Mouse (Mus musculus): ENCODE data around the gene Gm27029. TPM values are rescaled to one million over a fixed set of nuclear protein-coding genes. Genes with fewer than 3 reads are reported as not detected.
A peak's percentile ranks its signal among the peaks of the same experiment; 100 is the strongest.
"Not testable (repeated sequence)": the region's sequence is repeated elsewhere in the genome, so short reads cannot be mapped to it uniquely, and the experiment has no call there.

Gm27029 gene
- polyA plus RNA-seq, 1 experiment from 2014 or later = 8.1 TPM

DNA sequence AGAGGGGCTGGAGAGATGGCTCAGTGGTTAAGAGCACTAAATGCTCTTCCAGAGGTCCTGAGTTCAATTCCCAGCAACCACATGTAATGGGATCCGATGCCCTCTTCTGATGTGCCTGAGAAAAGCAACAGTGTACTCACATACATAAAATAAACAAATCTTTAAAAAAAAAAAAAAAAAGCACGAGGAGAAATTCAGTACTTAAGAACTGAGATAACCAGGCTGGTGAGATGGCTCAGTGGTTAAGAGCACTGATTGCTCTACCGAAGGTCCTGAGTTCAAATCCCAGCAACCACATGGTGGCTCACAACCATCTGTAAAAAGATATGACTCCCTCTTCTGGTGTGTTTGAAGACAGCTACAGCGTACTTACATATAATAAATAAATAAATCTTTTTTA is 25.0 kb upstream of the Gm27029 start:
- not testable (repeated sequence) for H3K36me3 ChIP-seq (ENCODE audit: control insufficient read depth, insufficient read depth, low read length); ATAC-seq; H3K4me3 ChIP-seq (ENCODE audit: low read length); H3K4me2 ChIP-seq (ENCODE audit: low read length); H3K9me3 ChIP-seq (ENCODE audit: control insufficient read depth, low read length); H3K4me1 ChIP-seq (ENCODE audit: control insufficient read depth, insufficient read depth, low read depth, low read length); H3K9ac ChIP-seq (ENCODE audit: low read depth, low read length); H3K27ac ChIP-seq (ENCODE audit: low read depth, low read length); H3K27me3 ChIP-seq (replicated peaks; ENCODE audit: control insufficient read depth, insufficient read depth, low read length)
- 94% methylated on average over 4 of the region's 4 CpGs for WGBS

DNA sequence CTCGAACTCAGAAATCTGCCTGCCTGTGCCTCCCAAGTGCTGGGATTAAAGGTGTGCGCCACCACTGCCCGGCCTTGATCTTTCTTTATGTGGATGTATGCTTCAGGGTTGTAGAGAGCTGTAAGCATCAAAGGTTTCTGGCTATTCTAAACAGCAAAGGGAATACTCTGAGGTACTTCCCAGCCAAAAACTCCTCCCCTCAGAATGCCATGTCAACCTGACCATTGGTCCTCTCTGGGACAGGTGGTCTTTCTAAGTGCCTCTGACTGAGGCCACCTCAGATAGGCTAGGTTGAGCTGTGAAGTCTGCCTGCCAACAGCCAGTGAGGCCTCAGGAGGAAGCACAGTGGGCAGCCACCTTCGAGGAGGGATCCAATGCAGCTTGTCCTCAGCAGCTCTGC is 24.3 kb upstream of the Gm27029 start:
- no peak overlapping the region; the same call in 1 of the 2 replicates for H3K4me2 ChIP-seq (ENCODE audit: low read length)
- H3K4me3 ChIP-seq (ENCODE audit: low read length) = no peak overlapping the region; the same call in 1 of the 2 replicates
- ATAC-seq = no peak
- 86% methylated on average over 4 of the region's 4 CpGs for WGBS
- H3K9me3 ChIP-seq (ENCODE audit: control insufficient read depth, low read length) = no peaks in the 10 kb centered on the region
- H3K36me3 ChIP-seq (ENCODE audit: control insufficient read depth, insufficient read depth, low read length) = peaks cover 12% of the 10 kb centered on the region
- no peak overlapping the region for H3K27ac ChIP-seq (ENCODE audit: low read depth, low read length)
- no peaks in the 10 kb centered on the region for H3K27me3 ChIP-seq (replicated peaks; ENCODE audit: control insufficient read depth, insufficient read depth, low read length)
- H3K4me1 ChIP-seq (ENCODE audit: control insufficient read depth, insufficient read depth, low read depth, low read length) = peaks cover 3% of the 10 kb centered on the region; the same call in 1 of the 2 replicates
- no peak overlapping the region for H3K9ac ChIP-seq (ENCODE audit: low read depth, low read length)

DNA sequence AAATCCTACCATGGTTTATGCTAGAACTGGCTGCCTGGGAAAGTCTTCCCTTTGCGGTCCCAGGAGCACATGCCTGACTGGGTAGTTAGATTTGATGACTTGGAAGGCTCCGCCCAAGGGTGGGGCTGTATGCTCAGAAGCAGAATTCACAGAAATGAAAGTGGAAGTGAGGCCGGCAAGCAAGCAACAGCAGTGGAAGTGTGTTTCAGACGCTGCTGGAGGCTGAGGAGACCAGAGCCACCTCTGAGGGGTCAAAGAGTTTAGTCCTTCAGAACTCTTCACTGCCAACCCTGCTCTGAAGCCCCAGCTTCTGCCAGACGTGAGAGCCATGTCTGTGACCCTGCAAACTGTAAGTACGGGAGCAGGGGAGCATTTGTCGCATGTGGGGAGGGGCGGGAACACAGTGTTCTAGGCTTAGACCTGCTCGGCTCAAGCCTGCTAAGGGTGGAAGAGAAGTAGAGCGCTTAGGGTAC is 23.7 kb upstream of the Gm27029 start, which contains the start of gene Ifi35:
Gene Ifi35 (plus strand): TSS at position 134 of the 473 bp plus-strand sequence.
- Histone ChIP-seq H3K4me3 (ENCODE audit: low read length) (peak within 1 kb of the TSS; percentile 24), H3K9me3 (ENCODE audit: control insufficient read depth, low read length) (no peaks in the 10 kb centered on the region), H3K9ac (ENCODE audit: low read depth, low read length) (peak within 1 kb of the TSS; percentile 27; the same call in 1 of the 2 replicates), H3K27me3 (replicated peaks; ENCODE audit: control insufficient read depth, insufficient read depth, low read length) (no peaks in the 10 kb centered on the region), H3K4me1 (ENCODE audit: control insufficient read depth, insufficient read depth, low read depth, low read length) (peaks cover 9% of the 10 kb centered on the region), H3K4me2 (ENCODE audit: low read length) (peak within 1 kb of the TSS; percentile 34), H3K27ac (ENCODE audit: low read depth, low read length) (no peak within 1 kb of the TSS), H3K36me3 (ENCODE audit: control insufficient read depth, insufficient read depth, low read length) (peaks cover 16% of the 10 kb centered on the region)
- WGBS = 34% methylated on average over 10 of the region's 10 CpGs
- ATAC-seq = no peak

DNA sequence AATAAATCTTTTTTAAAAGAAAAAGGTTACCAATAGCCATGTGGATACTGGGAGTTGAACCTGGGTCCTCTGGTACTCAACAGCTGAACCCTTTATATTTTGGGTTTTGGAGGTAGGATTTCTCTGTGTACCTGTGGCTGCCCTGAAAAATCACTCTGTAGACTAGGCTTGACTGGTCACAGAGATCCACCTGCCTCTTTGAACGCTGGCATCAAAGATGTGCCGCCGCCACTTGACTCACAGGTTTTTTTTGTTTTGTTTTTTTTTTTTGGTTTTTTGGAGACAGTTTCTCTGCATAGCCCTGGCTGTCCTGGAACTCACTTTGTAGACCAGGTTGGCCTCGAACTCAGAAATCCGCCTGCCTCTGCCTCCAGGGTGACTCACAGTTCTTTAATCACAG is 23.2 kb upstream of the Gm27029 start:
- no peaks in the 10 kb centered on the region for H3K27me3 ChIP-seq (replicated peaks; ENCODE audit: control insufficient read depth, insufficient read depth, low read length)
- no peaks in the 10 kb centered on the region for H3K9me3 ChIP-seq (ENCODE audit: control insufficient read depth, low read length)
- peaks cover 13% of the 10 kb centered on the region for H3K4me1 ChIP-seq (ENCODE audit: control insufficient read depth, insufficient read depth, low read depth, low read length)
- H3K27ac ChIP-seq (ENCODE audit: low read depth, low read length) = no peak overlapping the region
- no peak overlapping the region for H3K4me2 ChIP-seq (ENCODE audit: low read length)
- no peak overlapping the region for H3K9ac ChIP-seq (ENCODE audit: low read depth, low read length)
- H3K36me3 ChIP-seq (ENCODE audit: control insufficient read depth, insufficient read depth, low read length) = peaks cover 16% of the 10 kb centered on the region
- no peak overlapping the region for H3K4me3 ChIP-seq (ENCODE audit: low read length)
- WGBS = 86% methylated on average over 5 of the region's 5 CpGs
- ATAC-seq = no peak

DNA sequence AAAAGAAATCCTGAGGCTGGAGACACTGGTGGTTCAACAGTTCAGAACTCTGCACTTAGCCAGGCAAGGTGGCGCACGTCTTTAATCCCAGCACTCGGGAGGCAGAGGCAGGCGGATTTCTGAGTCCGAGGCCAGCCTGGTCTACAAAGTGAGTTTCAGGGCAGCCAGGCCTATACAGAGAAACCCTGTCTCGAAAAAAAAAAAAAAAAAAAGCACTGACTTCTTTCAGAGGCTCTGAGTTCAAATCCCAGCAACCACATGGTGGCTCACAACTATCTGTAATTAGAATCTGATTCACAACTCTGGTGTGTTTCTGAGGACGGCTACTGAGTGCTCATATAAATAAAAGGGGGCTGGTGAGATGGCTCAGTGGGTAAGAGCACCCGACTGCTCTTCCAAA is 22.3 kb upstream of the Gm27029 start:
- H3K27me3 ChIP-seq (replicated peaks; ENCODE audit: control insufficient read depth, insufficient read depth, low read length); H3K4me2 ChIP-seq (ENCODE audit: low read length); ATAC-seq; H3K4me3 ChIP-seq (ENCODE audit: low read length); H3K27ac ChIP-seq (ENCODE audit: low read depth, low read length); H3K9ac ChIP-seq (ENCODE audit: low read depth, low read length); H3K9me3 ChIP-seq (ENCODE audit: control insufficient read depth, low read length): not testable (repeated sequence)
- Histone ChIP-seq H3K36me3 (ENCODE audit: control insufficient read depth, insufficient read depth, low read length) (peaks cover 16% of the 10 kb centered on the region), H3K4me1 (ENCODE audit: control insufficient read depth, insufficient read depth, low read depth, low read length) (peaks cover 13% of the 10 kb centered on the region)
- WGBS = 94% methylated on average over 8 of the region's 8 CpGs

DNA sequence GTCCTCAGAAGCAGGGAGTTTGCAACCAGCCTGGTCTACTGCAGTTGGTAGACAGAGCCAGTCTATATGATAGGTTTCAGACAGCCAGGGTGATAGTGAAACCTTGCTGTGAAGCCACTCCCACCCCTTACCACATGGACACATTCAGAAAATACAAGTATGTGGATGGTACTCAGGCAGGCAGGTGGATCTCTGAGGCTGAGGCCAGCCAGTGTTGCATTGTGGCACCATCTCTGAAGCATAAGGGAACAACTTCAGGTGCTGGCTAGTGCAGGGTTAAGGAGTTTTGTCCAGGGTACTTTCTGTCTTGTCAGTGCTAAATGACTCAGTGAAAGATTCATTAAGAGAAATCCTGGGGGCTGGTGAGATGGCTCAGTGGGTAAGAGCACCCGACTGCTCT is 21.7 kb upstream of the Gm27029 start:
- Histone ChIP-seq H3K4me3 (ENCODE audit: low read length) (no peak overlapping the region), H3K9me3 (ENCODE audit: control insufficient read depth, low read length) (no peaks in the 10 kb centered on the region), H3K36me3 (ENCODE audit: control insufficient read depth, insufficient read depth, low read length) (peaks cover 16% of the 10 kb centered on the region), H3K4me2 (ENCODE audit: low read length) (no peak overlapping the region), H3K27me3 (replicated peaks; ENCODE audit: control insufficient read depth, insufficient read depth, low read length) (no peaks in the 10 kb centered on the region), H3K27ac (ENCODE audit: low read depth, low read length) (no peak overlapping the region), H3K9ac (ENCODE audit: low read depth, low read length) (no peak overlapping the region), H3K4me1 (ENCODE audit: control insufficient read depth, insufficient read depth, low read depth, low read length) (peaks cover 13% of the 10 kb centered on the region)
- ATAC-seq = no peak
- WGBS = 67% methylated on average over 1 of the region's 1 CpGs

DNA sequence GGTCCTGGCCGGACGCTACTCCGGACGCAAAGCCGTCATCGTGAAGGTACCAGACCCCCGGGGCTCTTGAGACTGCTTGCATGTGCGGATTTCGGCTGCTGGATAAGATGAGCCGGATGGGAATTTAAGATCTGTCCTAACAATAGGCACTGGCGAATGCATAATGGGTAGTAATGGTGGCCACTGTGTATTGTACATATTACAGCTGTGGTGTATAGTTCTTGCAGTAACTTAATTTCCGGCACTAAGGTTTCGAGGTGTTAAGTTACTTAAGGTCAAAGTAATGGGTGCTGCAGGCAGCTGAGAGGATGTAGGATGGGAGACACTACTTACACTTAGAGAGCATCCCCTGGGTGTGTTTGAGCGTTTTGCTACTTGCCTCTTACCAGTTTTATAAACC is 18.2 kb upstream of the Gm27029 start:
- peak overlapping the region; percentile 77 for H3K4me3 ChIP-seq (ENCODE audit: low read length)
- H3K27ac ChIP-seq (ENCODE audit: low read depth, low read length) = peak overlapping the region; percentile 91
- H3K9ac ChIP-seq (ENCODE audit: low read depth, low read length) = peak overlapping the region; percentile 91
- under 1% methylated on average over 14 of the region's 14 CpGs for WGBS
- peaks cover 13% of the 10 kb centered on the region for H3K4me1 ChIP-seq (ENCODE audit: control insufficient read depth, insufficient read depth, low read depth, low read length)
- ATAC-seq = no peak; the same call in 1 of the 2 replicates
- H3K27me3 ChIP-seq (replicated peaks; ENCODE audit: control insufficient read depth, insufficient read depth, low read length) = no peaks in the 10 kb centered on the region
- H3K36me3 ChIP-seq (ENCODE audit: control insufficient read depth, insufficient read depth, low read length) = peaks cover 16% of the 10 kb centered on the region
- H3K4me2 ChIP-seq (ENCODE audit: low read length) = peak overlapping the region; percentile 94
- H3K9me3 ChIP-seq (ENCODE audit: control insufficient read depth, low read length) = no peaks in the 10 kb centered on the region

DNA sequence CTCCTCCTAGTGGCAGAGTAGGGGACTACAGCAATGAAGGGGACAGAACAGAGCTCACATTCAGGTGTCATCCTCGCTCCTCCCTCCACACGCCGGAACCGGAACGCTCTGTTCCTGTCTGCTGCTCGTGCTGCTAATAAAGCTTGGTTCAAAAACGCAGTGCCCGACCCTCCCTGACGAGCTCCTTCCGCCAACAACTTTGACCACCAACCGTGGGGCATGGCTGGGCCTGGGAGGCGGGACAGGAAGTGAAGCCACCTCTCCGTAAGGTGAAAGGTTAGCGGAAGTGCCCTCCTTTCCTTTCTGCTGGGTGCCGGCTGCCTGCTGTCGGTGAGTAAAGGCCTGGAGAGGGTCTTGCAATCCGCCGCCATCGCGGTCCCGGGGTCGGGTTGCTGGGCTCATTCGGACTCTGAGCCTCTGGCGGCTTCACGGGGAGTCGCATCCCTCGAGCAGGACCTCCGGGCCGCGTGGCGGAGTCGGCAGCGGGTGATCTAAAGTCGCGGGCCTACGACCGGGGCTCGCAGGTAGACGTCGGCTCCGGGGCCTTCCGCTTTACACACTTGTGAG is 17.6 kb upstream of the Gm27029 start, which contains the start of gene Rpl27:
Gene Rpl27 (plus strand): TSS at position 172 of the 567 bp plus-strand sequence.
- peak within 1 kb of the TSS; percentile 91 for H3K27ac ChIP-seq (ENCODE audit: low read depth, low read length)
- H3K27me3 ChIP-seq (replicated peaks; ENCODE audit: control insufficient read depth, insufficient read depth, low read length) = no peaks in the 10 kb centered on the region
- H3K4me3 ChIP-seq (ENCODE audit: low read length) = peak within 1 kb of the TSS; percentile 77
- peaks cover 16% of the 10 kb centered on the region for H3K36me3 ChIP-seq (ENCODE audit: control insufficient read depth, insufficient read depth, low read length)
- WGBS = 0% methylated on average over 42 of the region's 42 CpGs
- H3K9ac ChIP-seq (ENCODE audit: low read depth, low read length) = peak within 1 kb of the TSS; percentile 91
- H3K9me3 ChIP-seq (ENCODE audit: control insufficient read depth, low read length) = no peaks in the 10 kb centered on the region
- peaks cover 13% of the 10 kb centered on the region for H3K4me1 ChIP-seq (ENCODE audit: control insufficient read depth, insufficient read depth, low read depth, low read length)
- ATAC-seq = peak; percentile 99
- peak within 1 kb of the TSS; percentile 94 for H3K4me2 ChIP-seq (ENCODE audit: low read length)

DNA sequence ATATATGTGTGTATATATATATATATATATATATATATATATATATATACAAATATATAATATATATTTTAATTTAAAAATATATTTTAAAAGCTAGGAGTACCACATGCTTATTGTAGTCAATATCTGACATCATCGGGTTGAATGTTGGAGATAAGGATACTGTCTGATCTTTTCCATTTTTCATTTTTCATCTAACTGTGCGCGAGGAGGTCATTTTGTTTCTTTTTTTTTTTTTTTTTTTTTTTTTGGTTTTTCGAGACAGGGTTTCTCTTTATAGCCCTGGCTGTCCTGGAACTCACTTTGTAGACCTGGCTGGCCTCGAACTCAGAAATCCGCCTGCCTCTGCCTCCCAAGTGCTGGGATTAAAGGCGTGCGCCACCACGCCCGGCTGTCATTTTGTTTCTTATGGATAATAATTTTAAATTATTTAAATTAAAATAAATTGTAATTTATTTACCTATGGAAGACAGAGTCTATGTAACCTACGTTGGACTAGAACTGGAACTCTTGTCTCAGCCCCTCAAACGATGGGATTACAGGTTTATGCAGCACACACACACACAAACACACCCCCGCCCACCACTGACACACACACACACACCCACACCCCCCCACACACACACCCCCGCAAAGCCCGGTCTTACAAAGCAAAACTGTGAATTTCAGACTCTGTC is 17.0 kb upstream of the Gm27029 start:
- not testable (repeated sequence) for H3K27ac ChIP-seq (ENCODE audit: low read depth, low read length); H3K9me3 ChIP-seq (ENCODE audit: control insufficient read depth, low read length); H3K27me3 ChIP-seq (replicated peaks; ENCODE audit: control insufficient read depth, insufficient read depth, low read length); H3K9ac ChIP-seq (ENCODE audit: low read depth, low read length); ATAC-seq
- H3K4me1 ChIP-seq (ENCODE audit: control insufficient read depth, insufficient read depth, low read depth, low read length) = peaks cover 13% of the 10 kb centered on the region
- H3K36me3 ChIP-seq (ENCODE audit: control insufficient read depth, insufficient read depth, low read length) = peaks cover 16% of the 10 kb centered on the region
- H3K4me2 ChIP-seq (ENCODE audit: low read length) = peak overlapping the region; percentile 52
- H3K4me3 ChIP-seq (ENCODE audit: low read length) = peak overlapping the region; percentile 32
- 38% methylated on average over 14 of the region's 15 CpGs for WGBS

All from hindbrain, embryonic 16.5 days (tissue).